Mouse (Mus musculus): ENCODE results near the gene Cd300ld2. TPM values are rescaled to one million over a fixed set of nuclear protein-coding genes. Genes with fewer than 3 reads are reported as not detected.
"Not testable (repeated sequence)": the region's sequence is repeated elsewhere in the genome, so short reads cannot be mapped to it uniquely, and the experiment has no call there.

The Cd300ld2 gene
- total and polyA plus RNA-seq, 3 experiments: not detected

- not testable (repeated sequence) for DNase-seq (ENCODE audit: low read depth, low spot score); H3K9me3 ChIP-seq (replicated peaks; ENCODE audit: insufficient read depth, low read length); H3K79me2 ChIP-seq (ENCODE audit: control insufficient read depth, insufficient read depth, low read length, poor library complexity); H3K27me3 ChIP-seq (ENCODE audit: control insufficient read depth in 1 of 2, insufficient read depth in 2 of 2, low read length in 2 of 2); H3K4me1 ChIP-seq (ENCODE audit: control insufficient read depth in 1 of 2, insufficient read depth in 2 of 2, low read length in 2 of 2); H3K4me3 ChIP-seq (ENCODE audit: control insufficient read depth in 1 of 2, insufficient read depth in 1 of 2, low read depth in 2 of 2, low read length in 2 of 2); H3K27ac ChIP-seq (ENCODE audit: control insufficient read depth, low read depth, low read length); H3K9ac ChIP-seq (ENCODE audit: control insufficient read depth, low read depth, low read length, poor library complexity, severe bottlenecking); H3K36me3 ChIP-seq (ENCODE audit: control insufficient read depth in 1 of 2, insufficient read depth in 2 of 2, low read length in 2 of 2)
These were observed 10.9 kb upstream of the Cd300ld2 start, which contains the start of gene Cd300ld4 for GRCm38 (mm10) chr11:115026912-115027311. Gene Cd300ld4 (minus strand): TSS chr11:115027012.

- Histone ChIP-seq H3K9ac (ENCODE audit: control insufficient read depth, low read depth, low read length, poor library complexity, severe bottlenecking) (no peak overlapping the region), H3K4me3 (ENCODE audit: control insufficient read depth in 1 of 2, insufficient read depth in 1 of 2, low read depth in 2 of 2, low read length in 2 of 2) (no peak overlapping the region), H3K36me3 (ENCODE audit: control insufficient read depth in 1 of 2, insufficient read depth in 2 of 2, low read length in 2 of 2) (no peaks in the 10 kb centered on the region), H3K4me1 (ENCODE audit: control insufficient read depth in 1 of 2, insufficient read depth in 2 of 2, low read length in 2 of 2) (no peaks in the 10 kb centered on the region), H3K27me3 (ENCODE audit: control insufficient read depth in 1 of 2, insufficient read depth in 2 of 2, low read length in 2 of 2) (no peaks in the 10 kb centered on the region), H3K79me2 (ENCODE audit: control insufficient read depth, insufficient read depth, low read length, poor library complexity) (no peaks in the 10 kb centered on the region), H3K27ac (ENCODE audit: control insufficient read depth, low read depth, low read length) (no peak overlapping the region), H3K9me3 (replicated peaks; ENCODE audit: insufficient read depth, low read length) (no peaks in the 10 kb centered on the region)
- peak; percentile 12 for DNase-seq (ENCODE audit: low read depth, low spot score)
- TF ChIP-seq USF1 (IDR thresholded peaks at IDR 0.05; ENCODE audit: low read depth, low read length): no peak
- no peak for TF ChIP-seq USF2 (IDR thresholded peaks at IDR 0.05; ENCODE audit: borderline replicate concordance in 1 of 2, insufficient read depth in 1 of 2, low read depth in 1 of 2, low read length in 2 of 2)
These were observed 11.9 kb downstream of the Cd300ld2 start for GRCm38 (mm10) chr11:115004070-115004469.

GRCm38 (mm10) chr11:115001474-115002040 is 14.4 kb downstream of the Cd300ld2 start, which contains the start of gene Cd300c2:
Gene Cd300c2 (minus strand): TSS chr11:115001880.
- Histone ChIP-seq H3K27me3 (ENCODE audit: control insufficient read depth in 1 of 2, insufficient read depth in 2 of 2, low read length in 2 of 2) (no peaks in the 10 kb centered on the region), H3K79me2 (ENCODE audit: control insufficient read depth, insufficient read depth, low read length, poor library complexity) (no peaks in the 10 kb centered on the region), H3K9ac (ENCODE audit: control insufficient read depth, low read depth, low read length, poor library complexity, severe bottlenecking) (no peak within 1 kb of the TSS), H3K4me3 (ENCODE audit: control insufficient read depth in 1 of 2, insufficient read depth in 1 of 2, low read depth in 2 of 2, low read length in 2 of 2) (no peak within 1 kb of the TSS), H3K27ac (ENCODE audit: control insufficient read depth, low read depth, low read length) (no peak within 1 kb of the TSS), H3K4me1 (ENCODE audit: control insufficient read depth in 1 of 2, insufficient read depth in 2 of 2, low read length in 2 of 2) (no peaks in the 10 kb centered on the region), H3K36me3 (ENCODE audit: control insufficient read depth in 1 of 2, insufficient read depth in 2 of 2, low read length in 2 of 2) (no peaks in the 10 kb centered on the region), H3K9me3 (replicated peaks; ENCODE audit: insufficient read depth, low read length) (no peaks in the 10 kb centered on the region)
- DNase-seq (ENCODE audit: low read depth, low spot score): no peak
- no peak for TF ChIP-seq TAL1 (IDR thresholded peaks at IDR 0.05; ENCODE audit: low read length)
- no peak for TF ChIP-seq GATA1 (IDR thresholded peaks at IDR 0.05; ENCODE audit: low read depth, low read length)
- TF ChIP-seq ETS1 (IDR thresholded peaks at IDR 0.05; ENCODE audit: low read depth, low read length): no peak
- no peak for TF ChIP-seq ELF1 (IDR thresholded peaks at IDR 0.05; ENCODE audit: low read depth, low read length)
- TF ChIP-seq TCF12 (IDR thresholded peaks at IDR 0.05; ENCODE audit: low read depth, low read length): no peak
- TF ChIP-seq CHD2 (IDR thresholded peaks at IDR 0.05; ENCODE audit: low read length): no peak
- no peak for TF ChIP-seq NRF1 (IDR thresholded peaks at IDR 0.05; ENCODE audit: insufficient read depth, low read depth, low read length, poor library complexity, severe bottlenecking)
- no peak for TF ChIP-seq POLR2AphosphoS2 (IDR thresholded peaks at IDR 0.05; ENCODE audit: low read length)
- TF ChIP-seq NELFE (IDR thresholded peaks at IDR 0.05; ENCODE audit: low read depth, low read length): no peak

All from MEL (cell line).